Mouse (Mus musculus): ENCODE data around the gene Aqr. TPM values are rescaled to one million over a fixed set of nuclear protein-coding genes. Genes with fewer than 3 reads are reported as not detected.

The Aqr gene
- total and polyA plus RNA-seq, 2 experiments from 2014 or later, result 22.0 to 31.9 TPM

- Histone ChIP-seq H3K4me3 (ENCODE audit: low read depth, low read length) (no peak overlapping the region), H3K27ac (ENCODE audit: low read depth, low read length) (no peak overlapping the region), H3K36me3 (ENCODE audit: insufficient read depth) (peaks cover 64% of the 10 kb centered on the region), H3K4me1 (ENCODE audit: insufficient read depth) (no peaks in the 10 kb centered on the region), H3K9ac (no peak overlapping the region), H3K27me3 (ENCODE audit: insufficient read depth, low read length) (no peaks in the 10 kb centered on the region), H3K4me2 (ENCODE audit: low read depth) (no peak overlapping the region), H3K9me3 (ENCODE audit: low read length) (no peaks in the 10 kb centered on the region)
- WGBS, result 79% methylated on average over 6 of the region's 6 CpGs
- TF ChIP-seq CTCF (IDR thresholded peaks at IDR 0.05; ENCODE audit: low read depth), result no peak
- DNase-seq (no peak), ATAC-seq (no peak)
These were observed 43.0 kb downstream of the Aqr start for GRCm38 (mm10) chr2:114143842-114144241.

DNA sequence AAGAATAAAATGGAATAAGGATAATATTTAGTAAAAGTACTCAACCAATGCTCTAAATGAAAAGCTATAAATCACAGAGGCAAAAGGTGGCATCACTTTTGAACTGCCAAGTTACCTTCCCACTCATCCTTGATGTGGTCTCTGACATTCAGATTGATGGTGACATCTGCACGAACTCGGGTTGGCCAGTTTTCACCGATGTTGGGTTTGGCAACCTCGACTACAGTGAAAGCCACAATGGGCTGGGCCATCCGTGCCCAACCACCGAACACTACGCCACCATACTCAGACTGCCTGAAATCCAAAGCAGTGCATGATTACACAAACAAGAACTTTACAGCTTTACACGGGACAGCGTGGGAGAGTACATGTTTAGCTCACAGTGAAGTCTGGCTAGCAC is 50.1 kb downstream of the Aqr start:
- ATAC-seq (no peak), DNase-seq (no peak)
- H3K27me3 ChIP-seq (ENCODE audit: insufficient read depth, low read length), result no peaks in the 10 kb centered on the region
- no peaks in the 10 kb centered on the region for H3K9me3 ChIP-seq (ENCODE audit: low read length)
- no peaks in the 10 kb centered on the region for H3K4me1 ChIP-seq (ENCODE audit: insufficient read depth)
- WGBS, result 94% methylated on average over 9 of the region's 9 CpGs
- H3K4me3 ChIP-seq (ENCODE audit: low read depth, low read length), result no peak overlapping the region
- no peak overlapping the region for H3K9ac ChIP-seq
- H3K36me3 ChIP-seq (ENCODE audit: insufficient read depth), result peaks cover 74% of the 10 kb centered on the region
- no peak overlapping the region for H3K27ac ChIP-seq (ENCODE audit: low read depth, low read length)
- TF ChIP-seq CTCF (IDR thresholded peaks at IDR 0.05; ENCODE audit: low read depth), result no peak
- H3K4me2 ChIP-seq (ENCODE audit: low read depth), result no peak overlapping the region

DNA sequence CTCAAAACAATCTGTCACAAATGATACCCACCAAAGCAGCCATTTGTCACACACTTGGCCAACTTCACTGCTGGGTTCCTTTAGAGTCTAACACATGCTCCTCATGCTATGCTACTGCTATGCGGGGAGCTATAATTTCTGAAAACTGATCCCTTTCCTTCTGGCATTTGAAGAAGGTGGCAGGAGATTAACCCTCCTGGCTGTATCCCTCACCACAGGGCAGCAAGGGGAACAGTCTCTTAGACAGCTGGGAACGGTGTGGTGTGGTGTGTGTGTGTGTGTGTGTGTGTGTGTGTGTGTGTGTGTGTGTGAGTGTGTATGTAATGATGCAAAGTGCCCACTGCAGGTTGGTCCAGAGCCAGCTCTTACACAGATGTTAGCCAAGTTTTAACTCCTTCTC is 51.0 kb downstream of the Aqr start:
- Histone ChIP-seq H3K9me3 (ENCODE audit: low read length) (no peaks in the 10 kb centered on the region), H3K27ac (ENCODE audit: low read depth, low read length) (no peak overlapping the region), H3K36me3 (ENCODE audit: insufficient read depth) (peaks cover 69% of the 10 kb centered on the region), H3K4me1 (ENCODE audit: insufficient read depth) (no peaks in the 10 kb centered on the region), H3K27me3 (ENCODE audit: insufficient read depth, low read length) (no peaks in the 10 kb centered on the region), H3K4me3 (ENCODE audit: low read depth, low read length) (no peak overlapping the region), H3K9ac (no peak overlapping the region), H3K4me2 (ENCODE audit: low read depth) (no peak overlapping the region)
- ATAC-seq (no peak), DNase-seq (no peak)
- WGBS, result 90% methylated on average over 2 of the region's 2 CpGs
- TF ChIP-seq CTCF (IDR thresholded peaks at IDR 0.05; ENCODE audit: low read depth), result no peak

DNA sequence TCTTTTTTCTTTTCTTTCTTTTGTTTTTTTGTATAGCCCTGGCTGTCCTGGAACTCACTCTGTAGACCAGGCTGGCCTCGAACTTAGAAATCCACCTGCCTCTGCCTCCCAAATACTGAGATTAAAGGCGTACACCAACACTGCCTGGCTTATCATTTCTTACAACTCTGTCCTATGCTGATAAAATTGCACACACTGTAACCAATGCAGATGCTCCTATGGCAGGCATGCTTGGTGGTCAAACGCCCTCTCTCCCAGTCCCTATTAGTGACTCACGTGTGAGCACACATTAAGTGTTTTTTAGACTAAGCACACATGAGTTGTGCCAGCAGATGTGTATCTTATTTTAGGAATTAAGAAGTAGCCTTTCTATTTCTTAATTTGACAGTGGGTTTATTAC is 53.5 kb downstream of the Aqr start:
- Histone ChIP-seq H3K36me3 (ENCODE audit: insufficient read depth) (peaks cover 72% of the 10 kb centered on the region), H3K9ac (no peak overlapping the region), H3K4me3 (ENCODE audit: low read depth, low read length) (no peak overlapping the region), H3K27me3 (ENCODE audit: insufficient read depth, low read length) (no peaks in the 10 kb centered on the region), H3K4me2 (ENCODE audit: low read depth) (no peak overlapping the region), H3K27ac (ENCODE audit: low read depth, low read length) (no peak overlapping the region), H3K9me3 (ENCODE audit: low read length) (no peaks in the 10 kb centered on the region), H3K4me1 (ENCODE audit: insufficient read depth) (no peaks in the 10 kb centered on the region)
- TF ChIP-seq CTCF (IDR thresholded peaks at IDR 0.05; ENCODE audit: low read depth), result no peak
- DNase-seq, result no peak
- ATAC-seq, result no peak
- WGBS, result 94% methylated on average over 4 of the region's 4 CpGs

- Histone ChIP-seq H3K36me3 (ENCODE audit: insufficient read depth) (peaks cover 67% of the 10 kb centered on the region), H3K4me2 (ENCODE audit: low read depth) (no peak overlapping the region), H3K4me1 (ENCODE audit: insufficient read depth) (no peaks in the 10 kb centered on the region), H3K27me3 (ENCODE audit: insufficient read depth, low read length) (no peaks in the 10 kb centered on the region), H3K9me3 (ENCODE audit: low read length) (no peaks in the 10 kb centered on the region), H3K4me3 (ENCODE audit: low read depth, low read length) (no peak overlapping the region), H3K27ac (ENCODE audit: low read depth, low read length) (no peak overlapping the region), H3K9ac (no peak overlapping the region)
- ATAC-seq (no peak), DNase-seq (no peak)
- no peak for TF ChIP-seq CTCF (IDR thresholded peaks at IDR 0.05; ENCODE audit: low read depth)
- WGBS, result 96% methylated on average over 13 of the region's 13 CpGs
These were observed 56.2 kb downstream of the Aqr start for GRCm38 (mm10) chr2:114130657-114131056.

DNA sequence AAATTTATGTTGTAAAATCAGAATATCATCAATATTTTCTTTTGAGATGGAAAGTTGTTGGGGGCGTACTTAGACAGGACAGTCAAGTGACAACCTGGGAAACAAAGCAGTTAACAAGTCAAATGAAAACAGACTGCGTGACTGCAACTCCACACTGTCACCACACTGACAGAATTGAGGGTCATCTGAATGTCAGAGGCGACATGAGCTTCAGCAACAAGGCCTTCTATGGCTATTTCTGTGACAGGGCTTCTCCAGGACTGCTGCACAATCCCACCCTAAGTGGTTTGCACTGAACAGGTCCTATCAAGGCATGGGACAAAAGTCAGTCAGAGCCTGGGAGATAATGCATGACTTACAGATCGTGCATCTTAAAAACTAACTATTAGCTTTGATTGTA is 63.5 kb downstream of the Aqr start:
- Histone ChIP-seq H3K9ac (no peak overlapping the region), H3K4me1 (ENCODE audit: insufficient read depth) (no peaks in the 10 kb centered on the region), H3K27ac (ENCODE audit: low read depth, low read length) (no peak overlapping the region), H3K27me3 (ENCODE audit: insufficient read depth, low read length) (no peaks in the 10 kb centered on the region), H3K9me3 (ENCODE audit: low read length) (no peaks in the 10 kb centered on the region), H3K36me3 (ENCODE audit: insufficient read depth) (peaks cover 63% of the 10 kb centered on the region), H3K4me3 (ENCODE audit: low read depth, low read length) (no peak overlapping the region), H3K4me2 (ENCODE audit: low read depth) (no peak overlapping the region)
- DNase-seq (no peak), ATAC-seq (no peak)
- no peak for TF ChIP-seq CTCF (IDR thresholded peaks at IDR 0.05; ENCODE audit: low read depth)
- WGBS, result 96% methylated on average over 4 of the region's 4 CpGs

DNA sequence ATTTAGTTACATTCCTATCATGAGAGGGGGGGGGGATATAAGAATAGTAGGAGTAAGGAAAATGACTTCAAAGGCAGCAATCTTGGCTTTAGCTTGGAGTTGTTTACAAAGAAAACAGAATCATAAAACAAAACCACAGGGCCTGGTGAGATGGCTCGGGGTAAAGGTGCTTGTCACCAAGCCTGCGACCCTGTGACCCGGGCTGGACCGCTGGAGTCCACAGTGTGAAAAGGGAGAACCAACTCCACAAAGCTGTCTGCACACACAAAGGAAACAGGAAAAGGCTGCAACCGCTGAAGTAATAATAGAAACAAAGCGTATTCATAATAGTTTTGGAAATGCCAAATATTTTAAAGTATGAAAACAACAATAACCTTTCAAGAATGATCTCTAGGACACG is 67.4 kb downstream of the Aqr start:
- no peak for TF ChIP-seq CTCF (IDR thresholded peaks at IDR 0.05; ENCODE audit: low read depth)
- no peaks in the 10 kb centered on the region for H3K27me3 ChIP-seq (ENCODE audit: insufficient read depth, low read length)
- H3K27ac ChIP-seq (ENCODE audit: low read depth, low read length), result no peak overlapping the region
- no peak overlapping the region for H3K4me3 ChIP-seq (ENCODE audit: low read depth, low read length)
- 84% methylated on average over 7 of the region's 7 CpGs for WGBS
- no peak overlapping the region for H3K9ac ChIP-seq
- H3K4me2 ChIP-seq (ENCODE audit: low read depth), result no peak overlapping the region
- ATAC-seq (no peak), DNase-seq (no peak)
- H3K9me3 ChIP-seq (ENCODE audit: low read length), result no peaks in the 10 kb centered on the region
- peaks cover 55% of the 10 kb centered on the region for H3K36me3 ChIP-seq (ENCODE audit: insufficient read depth)
- H3K4me1 ChIP-seq (ENCODE audit: insufficient read depth), result no peaks in the 10 kb centered on the region

GRCm38 (mm10) chr2:114117665-114118064 is 69.2 kb downstream of the Aqr start:
- Histone ChIP-seq H3K9ac (no peak overlapping the region), H3K4me3 (ENCODE audit: low read depth, low read length) (no peak overlapping the region), H3K27me3 (ENCODE audit: insufficient read depth, low read length) (no peaks in the 10 kb centered on the region), H3K4me2 (ENCODE audit: low read depth) (no peak overlapping the region), H3K9me3 (ENCODE audit: low read length) (no peaks in the 10 kb centered on the region), H3K27ac (ENCODE audit: low read depth, low read length) (no peak overlapping the region), H3K4me1 (ENCODE audit: insufficient read depth) (no peaks in the 10 kb centered on the region), H3K36me3 (ENCODE audit: insufficient read depth) (peaks cover 59% of the 10 kb centered on the region)
- no peak for ATAC-seq
- DNase-seq, result no peak
- 95% methylated on average over 3 of the region's 3 CpGs for WGBS
- no peak for TF ChIP-seq CTCF (IDR thresholded peaks at IDR 0.05; ENCODE audit: low read depth)
